Mouse (Mus musculus): Measurements from ENCODE around the gene Dlgap1. TPM values are rescaled to one million over a fixed set of nuclear protein-coding genes. Genes with fewer than 3 reads are reported as not detected.
A peak's percentile ranks its signal among the peaks of the same experiment; 100 is the strongest.
"Not testable (repeated sequence)": the region's sequence is repeated elsewhere in the genome, so short reads cannot be mapped to it uniquely, and the experiment has no call there.

Dlgap1 gene
- polyA plus RNA-seq, 1 experiment from 2014 or later: 4.1 TPM

- Histone ChIP-seq H3K4me1 (peaks cover 10% of the 10 kb centered on the region; the same call in 1 of the 2 replicates), H3K4me2 (peak overlapping the region; percentile 90), H3K9ac (peak overlapping the region; percentile 40), H3K9me3 (replicated peaks) (no peaks in the 10 kb centered on the region), H3K27me3 (peaks cover 42% of the 10 kb centered on the region), H3K36me3 (no peaks in the 10 kb centered on the region), H3K4me3 (replicated peaks) (peak overlapping the region; percentile 55), H3K27ac (no peak overlapping the region)
- 3% methylated on average over 47 of the region's 51 CpGs for WGBS
- peak; percentile 78 for ATAC-seq (replicated peaks; ENCODE audit: low FRiP score)
Measured at GRCm38 (mm10) chr17:70817862-70818451, 849.1 kb downstream of the Dlgap1 start.

GRCm38 (mm10) chr17:70823083-70823482, 854.2 kb downstream of the Dlgap1 start:
- H3K27me3 ChIP-seq: peaks cover 19% of the 10 kb centered on the region
- H3K4me2 ChIP-seq: no peak overlapping the region
- ATAC-seq (replicated peaks; ENCODE audit: low FRiP score): no peak
- H3K9me3 ChIP-seq (replicated peaks): no peaks in the 10 kb centered on the region
- 85% methylated on average over 8 of the region's 8 CpGs for WGBS
- H3K4me3 ChIP-seq (replicated peaks): no peak overlapping the region
- H3K4me1 ChIP-seq: peaks cover 3% of the 10 kb centered on the region; the same call in 1 of the 2 replicates
- no peaks in the 10 kb centered on the region for H3K36me3 ChIP-seq
- H3K27ac ChIP-seq: no peak overlapping the region
- H3K9ac ChIP-seq: no peak overlapping the region

GRCm38 (mm10) chr17:70826227-70826626, 857.4 kb downstream of the Dlgap1 start:
- Histone ChIP-seq H3K4me1 (no peaks in the 10 kb centered on the region), H3K9me3 (replicated peaks) (no peaks in the 10 kb centered on the region), H3K4me3 (replicated peaks) (no peak overlapping the region), H3K27ac (no peak overlapping the region), H3K36me3 (no peaks in the 10 kb centered on the region), H3K9ac (no peak overlapping the region), H3K27me3 (no peaks in the 10 kb centered on the region), H3K4me2 (no peak overlapping the region)
- 90% methylated on average over 12 of the region's 12 CpGs for WGBS
- ATAC-seq (replicated peaks; ENCODE audit: low FRiP score): no peak

GRCm38 (mm10) chr17:70827463-70828179, 858.7 kb downstream of the Dlgap1 start:
- H3K36me3 ChIP-seq; H3K27ac ChIP-seq; H3K4me3 ChIP-seq (replicated peaks); H3K9me3 ChIP-seq (replicated peaks); H3K4me2 ChIP-seq; H3K27me3 ChIP-seq; H3K9ac ChIP-seq; ATAC-seq (replicated peaks; ENCODE audit: low FRiP score); H3K4me1 ChIP-seq: not testable (repeated sequence)
- 81% methylated on average over 11 of the region's 11 CpGs for WGBS

GRCm38 (mm10) chr17:70828180-70828528, 859.3 kb downstream of the Dlgap1 start:
- Histone ChIP-seq H3K36me3 (no peaks in the 10 kb centered on the region), H3K27ac (no peak overlapping the region)

GRCm38 (mm10) chr17:70828569-70828968, 859.7 kb downstream of the Dlgap1 start:
- Histone ChIP-seq H3K9ac (no peak overlapping the region), H3K4me1 (peaks cover 4% of the 10 kb centered on the region; the same call in 1 of the 2 replicates), H3K4me3 (replicated peaks) (no peak overlapping the region), H3K4me2 (no peak overlapping the region), H3K27ac (no peak overlapping the region), H3K27me3 (no peaks in the 10 kb centered on the region), H3K36me3 (no peaks in the 10 kb centered on the region), H3K9me3 (replicated peaks) (no peaks in the 10 kb centered on the region)
- ATAC-seq (replicated peaks; ENCODE audit: low FRiP score): no peak
- WGBS: 78% methylated on average over 2 of the region's 2 CpGs

More at GRCm38 (mm10) chr17:70828180-70828528, 859.3 kb downstream of the Dlgap1 start:
- no peak for ATAC-seq (replicated peaks; ENCODE audit: low FRiP score)
- H3K4me2 ChIP-seq: no peak overlapping the region
- H3K9me3 ChIP-seq (replicated peaks): no peaks in the 10 kb centered on the region
- H3K4me3 ChIP-seq (replicated peaks): no peak overlapping the region
- peaks cover 4% of the 10 kb centered on the region; the same call in 1 of the 2 replicates for H3K4me1 ChIP-seq
- WGBS: 80% methylated on average over 4 of the region's 4 CpGs
- no peaks in the 10 kb centered on the region for H3K27me3 ChIP-seq
- no peak overlapping the region for H3K9ac ChIP-seq

GRCm38 (mm10) chr17:70829217-70829616, 860.3 kb downstream of the Dlgap1 start:
- Histone ChIP-seq H3K36me3 (no peaks in the 10 kb centered on the region), H3K4me3 (replicated peaks) (no peak overlapping the region), H3K4me2 (no peak overlapping the region), H3K27me3 (no peaks in the 10 kb centered on the region), H3K9ac (no peak overlapping the region), H3K9me3 (replicated peaks) (no peaks in the 10 kb centered on the region), H3K27ac (no peak overlapping the region), H3K4me1 (peaks cover 5% of the 10 kb centered on the region)
- ATAC-seq (replicated peaks; ENCODE audit: low FRiP score): no peak
- WGBS: 76% methylated on average over 6 of the region's 6 CpGs

GRCm38 (mm10) chr17:70829943-70830715, 861.3 kb downstream of the Dlgap1 start:
- no peak overlapping the region for H3K4me2 ChIP-seq
- no peak for ATAC-seq (replicated peaks; ENCODE audit: low FRiP score)
- no peak overlapping the region for H3K27ac ChIP-seq
- WGBS: 78% methylated on average over 23 of the region's 23 CpGs
- no peaks in the 10 kb centered on the region for H3K9me3 ChIP-seq (replicated peaks)
- H3K4me3 ChIP-seq (replicated peaks): no peak overlapping the region
- no peaks in the 10 kb centered on the region for H3K36me3 ChIP-seq
- no peak overlapping the region for H3K9ac ChIP-seq
- H3K27me3 ChIP-seq: no peaks in the 10 kb centered on the region
- H3K4me1 ChIP-seq: peaks cover 14% of the 10 kb centered on the region

GRCm38 (mm10) chr17:70831591-70831990, 862.7 kb downstream of the Dlgap1 start:
- H3K27me3 ChIP-seq: no peaks in the 10 kb centered on the region
- H3K4me1 ChIP-seq: peaks cover 18% of the 10 kb centered on the region
- no peak overlapping the region for H3K27ac ChIP-seq
- WGBS: 48% methylated on average over 4 of the region's 4 CpGs
- no peak overlapping the region for H3K9ac ChIP-seq
- ATAC-seq (replicated peaks; ENCODE audit: low FRiP score): no peak
- H3K9me3 ChIP-seq (replicated peaks): no peaks in the 10 kb centered on the region
- no peaks in the 10 kb centered on the region for H3K36me3 ChIP-seq
- H3K4me2 ChIP-seq: no peak overlapping the region
- H3K4me3 ChIP-seq (replicated peaks): no peak overlapping the region

- H3K4me1 ChIP-seq: peaks cover 18% of the 10 kb centered on the region
- H3K4me2 ChIP-seq: no peak overlapping the region
- whole genome bisulfite sequencing: 83% methylated on average over 9 of the region's 9 CpGs
- no peak overlapping the region for H3K9ac ChIP-seq
- H3K9me3 ChIP-seq (replicated peaks): no peaks in the 10 kb centered on the region
- H3K36me3 ChIP-seq: no peaks in the 10 kb centered on the region
- H3K27ac ChIP-seq: no peak overlapping the region
- H3K4me3 ChIP-seq (replicated peaks): no peak overlapping the region
- no peaks in the 10 kb centered on the region for H3K27me3 ChIP-seq
- no peak for ATAC-seq (replicated peaks; ENCODE audit: low FRiP score)
Measured at GRCm38 (mm10) chr17:70832544-70832943, 863.7 kb downstream of the Dlgap1 start.

- H3K4me2 ChIP-seq: peak overlapping the region; percentile 90
- H3K9ac ChIP-seq: peak overlapping the region; percentile 53
- under 1% methylated on average over 29 of the region's 29 CpGs for WGBS
- H3K9me3 ChIP-seq (replicated peaks): no peaks in the 10 kb centered on the region
- peak overlapping the region; percentile 48 for H3K27ac ChIP-seq
- no peaks in the 10 kb centered on the region for H3K27me3 ChIP-seq
- peak overlapping the region; percentile 48 for H3K4me3 ChIP-seq (replicated peaks)
- peaks cover 20% of the 10 kb centered on the region for H3K4me1 ChIP-seq
- ATAC-seq (replicated peaks; ENCODE audit: low FRiP score): peak; percentile 71
- H3K36me3 ChIP-seq: peaks cover 9% of the 10 kb centered on the region
Measured at GRCm38 (mm10) chr17:70834430-70834965, 865.6 kb downstream of the Dlgap1 start.
